Mouse (Mus musculus): Measurements from ENCODE around the gene Ncs1. TPM values are rescaled to one million over a fixed set of nuclear protein-coding genes. Genes with fewer than 3 reads are reported as not detected.
A peak's percentile ranks its signal among the peaks of the same experiment; 100 is the strongest.

Ncs1 gene
- polyA plus RNA-seq, 1 experiment: 2.4 TPM

- Histone ChIP-seq H3K4me1 (replicated peaks; ENCODE audit: control insufficient read depth, insufficient read depth, low read length) (peaks cover 35% of the 10 kb centered on the region), H3K36me3 (ENCODE audit: control insufficient read depth, insufficient read depth, low read length) (no peaks in the 10 kb centered on the region), H3K27ac (ENCODE audit: control insufficient read depth, insufficient read depth, low read length) (no peak overlapping the region; the same call in 1 of the 2 replicates), H3K4me3 (ENCODE audit: control insufficient read depth, insufficient read depth, low read length) (no peak overlapping the region), H3K27me3 (ENCODE audit: control insufficient read depth, insufficient read depth, low read length) (no peaks in the 10 kb centered on the region)
- peak; percentile 9 for DNase-seq
- 21% methylated on average over 6 of the region's 6 CpGs for WGBS
- TF ChIP-seq CTCF (IDR thresholded peaks at IDR 0.05; ENCODE audit: borderline replicate concordance, control insufficient read depth, extremely low read depth, insufficient read depth, low read length, poor library complexity): no peak
- TF ChIP-seq POLR2A (IDR thresholded peaks at IDR 0.05; ENCODE audit: control insufficient read depth, extremely low read depth, insufficient read depth, low read length, poor library complexity): no peak
Observed at GRCm38 (mm10) chr2:31257096-31257495, 11.5 kb downstream of the Ncs1 start.

- 27% methylated on average over 22 of the region's 22 CpGs for WGBS
- TF ChIP-seq POLR2A (IDR thresholded peaks at IDR 0.05; ENCODE audit: control insufficient read depth, extremely low read depth, insufficient read depth, low read length, poor library complexity): no peak
- no peak; the same call in 1 of the 2 replicates for TF ChIP-seq CTCF (IDR thresholded peaks at IDR 0.05; ENCODE audit: borderline replicate concordance, control insufficient read depth, extremely low read depth, insufficient read depth, low read length, poor library complexity)
- Histone ChIP-seq H3K4me3 (ENCODE audit: control insufficient read depth, insufficient read depth, low read length) (peak overlapping the region; percentile 64), H3K4me1 (replicated peaks; ENCODE audit: control insufficient read depth, insufficient read depth, low read length) (peaks cover 35% of the 10 kb centered on the region), H3K27me3 (ENCODE audit: control insufficient read depth, insufficient read depth, low read length) (no peaks in the 10 kb centered on the region), H3K36me3 (ENCODE audit: control insufficient read depth, insufficient read depth, low read length) (no peaks in the 10 kb centered on the region), H3K27ac (ENCODE audit: control insufficient read depth, insufficient read depth, low read length) (no peak overlapping the region)
- DNase-seq: peak; percentile 65
Observed at GRCm38 (mm10) chr2:31258609-31259366, 13.2 kb downstream of the Ncs1 start.

- no peak for DNase-seq
- Histone ChIP-seq H3K27ac (ENCODE audit: control insufficient read depth, insufficient read depth, low read length) (no peak overlapping the region), H3K4me1 (replicated peaks; ENCODE audit: control insufficient read depth, insufficient read depth, low read length) (peaks cover 35% of the 10 kb centered on the region), H3K4me3 (ENCODE audit: control insufficient read depth, insufficient read depth, low read length) (peak overlapping the region; percentile 64), H3K36me3 (ENCODE audit: control insufficient read depth, insufficient read depth, low read length) (no peaks in the 10 kb centered on the region), H3K27me3 (ENCODE audit: control insufficient read depth, insufficient read depth, low read length) (no peaks in the 10 kb centered on the region)
- 65% methylated on average over 9 of the region's 9 CpGs for WGBS
- TF ChIP-seq POLR2A (IDR thresholded peaks at IDR 0.05; ENCODE audit: control insufficient read depth, extremely low read depth, insufficient read depth, low read length, poor library complexity) (no peak), CTCF (IDR thresholded peaks at IDR 0.05; ENCODE audit: borderline replicate concordance, control insufficient read depth, extremely low read depth, insufficient read depth, low read length, poor library complexity) (no peak; the same call in 1 of the 2 replicates)
Observed at GRCm38 (mm10) chr2:31259367-31259920, 13.8 kb downstream of the Ncs1 start.

GRCm38 (mm10) chr2:31260549-31260948, 14.9 kb downstream of the Ncs1 start:
- no peak overlapping the region for H3K27ac ChIP-seq (ENCODE audit: control insufficient read depth, insufficient read depth, low read length)
- H3K27me3 ChIP-seq (ENCODE audit: control insufficient read depth, insufficient read depth, low read length): no peaks in the 10 kb centered on the region
- peaks cover 35% of the 10 kb centered on the region for H3K4me1 ChIP-seq (replicated peaks; ENCODE audit: control insufficient read depth, insufficient read depth, low read length)
- no peak for DNase-seq
- no peak overlapping the region for H3K4me3 ChIP-seq (ENCODE audit: control insufficient read depth, insufficient read depth, low read length)
- WGBS: 97% methylated on average over 8 of the region's 8 CpGs
- TF ChIP-seq CTCF (IDR thresholded peaks at IDR 0.05; ENCODE audit: borderline replicate concordance, control insufficient read depth, extremely low read depth, insufficient read depth, low read length, poor library complexity) (no peak), POLR2A (IDR thresholded peaks at IDR 0.05; ENCODE audit: control insufficient read depth, extremely low read depth, insufficient read depth, low read length, poor library complexity) (no peak)
- H3K36me3 ChIP-seq (ENCODE audit: control insufficient read depth, insufficient read depth, low read length): no peaks in the 10 kb centered on the region

- DNase-seq: no peak
- H3K4me1 ChIP-seq (replicated peaks; ENCODE audit: control insufficient read depth, insufficient read depth, low read length): peaks cover 14% of the 10 kb centered on the region
- H3K4me3 ChIP-seq (ENCODE audit: control insufficient read depth, insufficient read depth, low read length): no peak overlapping the region
- H3K27ac ChIP-seq (ENCODE audit: control insufficient read depth, insufficient read depth, low read length): no peak overlapping the region
- TF ChIP-seq CTCF (IDR thresholded peaks at IDR 0.05; ENCODE audit: borderline replicate concordance, control insufficient read depth, extremely low read depth, insufficient read depth, low read length, poor library complexity) (no peak), POLR2A (IDR thresholded peaks at IDR 0.05; ENCODE audit: control insufficient read depth, extremely low read depth, insufficient read depth, low read length, poor library complexity) (no peak)
- WGBS: 92% methylated on average over 8 of the region's 8 CpGs
- no peaks in the 10 kb centered on the region for H3K36me3 ChIP-seq (ENCODE audit: control insufficient read depth, insufficient read depth, low read length)
- no peaks in the 10 kb centered on the region for H3K27me3 ChIP-seq (ENCODE audit: control insufficient read depth, insufficient read depth, low read length)
Observed at GRCm38 (mm10) chr2:31263039-31263461, 17.4 kb downstream of the Ncs1 start.

- Histone ChIP-seq H3K4me1 (replicated peaks; ENCODE audit: control insufficient read depth, insufficient read depth, low read length) (peaks cover 7% of the 10 kb centered on the region), H3K36me3 (ENCODE audit: control insufficient read depth, insufficient read depth, low read length) (no peaks in the 10 kb centered on the region), H3K27ac (ENCODE audit: control insufficient read depth, insufficient read depth, low read length) (no peak overlapping the region), H3K27me3 (ENCODE audit: control insufficient read depth, insufficient read depth, low read length) (no peaks in the 10 kb centered on the region), H3K4me3 (ENCODE audit: control insufficient read depth, insufficient read depth, low read length) (no peak overlapping the region)
- TF ChIP-seq CTCF (IDR thresholded peaks at IDR 0.05; ENCODE audit: borderline replicate concordance, control insufficient read depth, extremely low read depth, insufficient read depth, low read length, poor library complexity) (no peak), POLR2A (IDR thresholded peaks at IDR 0.05; ENCODE audit: control insufficient read depth, extremely low read depth, insufficient read depth, low read length, poor library complexity) (no peak)
- no peak for DNase-seq
- 46% methylated on average over 10 of the region's 10 CpGs for WGBS
Observed at GRCm38 (mm10) chr2:31263746-31264378, 18.2 kb downstream of the Ncs1 start.

All from thymus, adult 2 months (tissue).